Mouse (Mus musculus) MEL (cell line): Measurements from ENCODE around the gene 1700020N01Rik.

Source experiments
- CTCF ChIP-seq, 3 experiments: IDR thresholded peaks in 2 of 3; conservative IDR thresholded peaks in 1 of 3; 2 replicates each; pipeline ENCODE4 v1.5.1; 2011 to 2012; ENCODE audit warnings: low read length in 3 of 3, low read depth in 2 of 3, mild to moderate bottlenecking in 2 of 3, improper control_type of control experiment in 1 of 3, inconsistent platforms in 1 of 3, mixed read lengths in 1 of 3, moderate library complexity in 1 of 3; ENCODE audit not compliant: control insufficient read depth in 1 of 3, insufficient read depth in 1 of 3, poor library complexity in 1 of 3, severe bottlenecking in 1 of 3
- POLR2A ChIP-seq, 2 experiments: IDR thresholded peaks; 2 replicates each; pipeline ENCODE4 v1.6.1; 2011 to 2012; ENCODE audit warnings: low read length in 2 of 2, mild to moderate bottlenecking in 2 of 2, control low read depth in 1 of 2, improper control_type of control experiment in 1 of 2, low read depth in 1 of 2, moderate library complexity in 1 of 2; ENCODE audit not compliant: control insufficient read depth in 1 of 2, insufficient read depth in 1 of 2, poor library complexity in 1 of 2

DNA sequence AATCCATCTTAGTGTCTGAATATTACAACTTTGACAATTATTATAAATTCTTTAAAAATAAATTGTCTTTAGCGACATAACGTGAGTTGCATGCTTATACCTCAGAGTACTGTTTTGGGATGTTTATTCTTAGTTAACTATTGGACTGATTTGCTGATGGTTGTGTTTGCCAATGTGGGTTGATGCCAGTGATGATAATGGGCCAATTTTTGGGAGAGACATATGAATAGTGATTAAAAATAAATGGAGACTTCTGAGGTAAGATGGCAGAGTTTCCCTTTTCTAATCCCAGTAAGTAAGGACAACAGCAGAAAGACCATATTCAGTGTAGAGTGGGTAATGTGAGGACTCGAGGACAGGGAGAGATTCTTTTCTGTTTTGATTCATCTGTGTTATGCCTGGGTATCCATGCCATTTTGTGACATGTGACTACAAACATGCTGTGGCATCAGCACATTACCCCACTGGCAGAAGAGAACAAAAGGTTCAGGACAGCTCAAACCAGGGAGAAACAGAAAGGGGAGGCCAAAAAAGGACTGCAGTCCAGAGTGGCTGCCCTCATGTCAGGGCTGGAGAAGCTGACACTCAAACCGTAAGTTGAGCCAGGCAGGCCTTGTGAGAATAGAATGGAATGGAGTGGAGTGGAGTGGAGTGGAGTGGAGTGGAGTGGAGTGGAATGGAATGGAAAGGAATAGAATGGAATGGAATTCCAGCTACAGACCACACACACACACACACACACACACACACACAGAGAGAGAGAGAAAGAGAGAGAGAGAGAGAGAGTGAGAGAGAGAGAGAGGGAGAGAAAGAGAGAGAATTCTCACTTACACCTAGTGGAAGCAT, 4.7 kb upstream of the 1700020N01Rik start:
- no peak for TF ChIP-seq CTCF (IDR thresholded peaks at IDR 0.05 in 2 of 3, conservative IDR thresholded peaks at IDR 0.05 in 1 of 3; ENCODE audit: control insufficient read depth in 1 of 3, insufficient read depth in 1 of 3, low read depth in 2 of 3, low read length in 3 of 3, poor library complexity in 1 of 3, severe bottlenecking in 1 of 3)
- TF ChIP-seq POLR2A (IDR thresholded peaks at IDR 0.05; ENCODE audit: control insufficient read depth in 1 of 2, insufficient read depth in 1 of 2, low read depth in 1 of 2, low read length in 2 of 2, poor library complexity in 1 of 2), result no peak
